Mouse (Mus musculus): ENCODE data around the gene 4930568D16Rik.

DNA sequence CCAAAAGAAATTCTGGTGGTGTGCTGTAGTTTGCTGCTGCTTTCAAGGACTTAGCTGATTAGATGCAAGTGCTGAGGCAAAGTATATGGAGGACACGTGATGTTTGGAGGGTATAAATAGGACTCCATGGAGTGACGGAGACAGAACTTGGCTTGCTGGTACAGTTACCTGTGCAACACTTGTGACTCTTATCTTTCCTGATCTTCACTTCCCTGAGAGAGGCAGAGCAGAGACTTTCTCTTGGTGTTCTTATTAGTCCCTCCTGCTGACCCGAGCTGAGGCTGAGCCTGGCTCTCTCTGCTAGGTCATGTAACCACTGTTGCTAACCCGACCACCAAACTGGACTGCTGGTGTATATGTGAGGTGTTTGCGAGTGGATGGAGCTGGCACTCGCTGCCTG is 41.9 kb upstream of the 4930568D16Rik start:
- no peak for TF ChIP-seq CTCF (IDR thresholded peaks at IDR 0.05; ENCODE audit: extremely low read depth, insufficient read depth, insufficient read length, insufficient replicate concordance)
- TF ChIP-seq POLR2A (IDR thresholded peaks at IDR 0.05; ENCODE audit: low read depth, low read length): no peak
